Mouse (Mus musculus) thymus, adult 2 months (tissue): ENCODE measurements around the gene Plekhf1. TPM values are rescaled to one million over a fixed set of nuclear protein-coding genes. Genes with fewer than 3 reads are reported as not detected.

Source experiments
- DNase-seq: peaks from one replicate; pipeline ENCODE4 v3.0.0; 2021
- H3K27ac ChIP-seq: fragments of 200-500 bp; 2 replicates; pipeline ENCODE4 v1.5.1; 2012; ENCODE audit warnings: low read length, control low read depth; ENCODE audit not compliant: control insufficient read depth, insufficient read depth
- H3K27me3 ChIP-seq: fragments of 200-500 bp; 2 replicates; pipeline ENCODE4 v1.6.1; 2012; ENCODE audit warnings: mild to moderate bottlenecking, low read length, moderate library complexity, mixed read lengths; ENCODE audit not compliant: control insufficient read depth, insufficient read depth
- H3K36me3 ChIP-seq: fragments of 200-500 bp; 2 replicates; pipeline ENCODE4 v1.6.1; 2012; ENCODE audit warnings: mild to moderate bottlenecking, low read length, moderate library complexity; ENCODE audit not compliant: control insufficient read depth, insufficient read depth
- H3K4me1 ChIP-seq: fragments of 200-500 bp; replicated peaks from 2 replicates; pipeline ENCODE4 v1.6.1; 2012; ENCODE audit warnings: low read length; ENCODE audit not compliant: control insufficient read depth, insufficient read depth
- H3K4me3 ChIP-seq: fragments of 200-500 bp; 2 replicates; pipeline ENCODE4 v1.5.1; 2012; ENCODE audit warnings: mild to moderate bottlenecking, low read length, control low read depth, moderate library complexity; ENCODE audit not compliant: control insufficient read depth, insufficient read depth
- CTCF ChIP-seq: fragments of 200-500 bp; IDR thresholded peaks from 2 replicates; pipeline ENCODE4 v1.5.1; 2012; ENCODE audit warnings: mild to moderate bottlenecking, control low read depth, low read length, moderate library complexity, borderline replicate concordance; ENCODE audit not compliant: control insufficient read depth, poor library complexity, insufficient read depth; ENCODE audit errors: extremely low read depth
- POLR2A ChIP-seq: fragments of 200-500 bp; IDR thresholded peaks from 2 replicates; pipeline ENCODE4 v1.6.1; 2012; ENCODE audit warnings: mild to moderate bottlenecking, low read length, control low read depth, moderate library complexity; ENCODE audit not compliant: control insufficient read depth, poor library complexity, insufficient read depth; ENCODE audit errors: extremely low read depth
- WGBS: fragments of 180-500 bp; shearing (Covaris S2); methylation state at CpG from one replicate; pipeline ENCODE4 v1.1.7; 2018; 5-methylcytosine and 5-hydroxymethylcytosine counted together
- polyA plus RNA-seq: library from polyadenylated mRNA; depleted of rRNA; stranded (reverse); fragments of >200 nt; gene quantifications from 2 replicates; pipeline ENCODE4 v1.2.3, GENCODE M21; 2012; rRNA removed

Gene Plekhf1
- 5.8 and 6.2 TPM in 2 replicates for polyA plus RNA-seq

GRCm38 (mm10) chr7:38227900-38228298, at the start of gene Plekhf1:
Plekhf1 (minus strand) TSS chr7:38228016.
- peak within 1 kb of the TSS; percentile 45 for H3K27ac ChIP-seq
- H3K36me3 ChIP-seq, result no peaks in the 10 kb centered on the region
- WGBS, result 2% methylated on average over 36 of the region's 36 CpGs
- TF ChIP-seq CTCF (0 out of 2 replicates have a peak, but pooled peaks have one; percentile 45), POLR2A (peak; percentile 51)
- peak within 1 kb of the TSS; percentile 73 for H3K4me3 ChIP-seq
- H3K4me1 ChIP-seq, result peaks cover 32% of the 10 kb centered on the region
- no peaks in the 10 kb centered on the region for H3K27me3 ChIP-seq
- DNase-seq, result peak; percentile 87

GRCm38 (mm10) chr7:38272551-38272950, 44.7 kb upstream of the Plekhf1 start:
- H3K36me3 ChIP-seq, result peaks cover under 1% of the 10 kb centered on the region; the same call in 1 of the 2 replicates
- no peaks in the 10 kb centered on the region for H3K27me3 ChIP-seq
- H3K4me3 ChIP-seq, result no peak overlapping the region
- no peak for DNase-seq
- TF ChIP-seq CTCF, result no peak
- TF ChIP-seq POLR2A, result no peak
- no peak overlapping the region for H3K27ac ChIP-seq
- peaks cover 8% of the 10 kb centered on the region for H3K4me1 ChIP-seq

- no peak overlapping the region for H3K4me3 ChIP-seq
- H3K27ac ChIP-seq, result no peak overlapping the region
- 7% methylated on average over 4 of the region's 4 CpGs for WGBS
- no peak for DNase-seq
- H3K36me3 ChIP-seq, result peaks cover 5% of the 10 kb centered on the region; the same call in 1 of the 2 replicates
- no peak for TF ChIP-seq CTCF
- peaks cover 8% of the 10 kb centered on the region for H3K4me1 ChIP-seq
- no peaks in the 10 kb centered on the region for H3K27me3 ChIP-seq
Measured at GRCm38 (mm10) chr7:38271859-38272258, 44.0 kb upstream of the Plekhf1 start.

- Histone ChIP-seq H3K27me3 (no peaks in the 10 kb centered on the region), H3K36me3 (peaks cover 5% of the 10 kb centered on the region; the same call in 1 of the 2 replicates), H3K4me3 (peak overlapping the region; percentile 99), H3K27ac (no peak overlapping the region), H3K4me1 (peaks cover 8% of the 10 kb centered on the region)
- 1% methylated on average over 11 of the region's 11 CpGs for WGBS
- TF ChIP-seq POLR2A (no peak), CTCF (no peak)
- DNase-seq, result no peak
Measured at GRCm38 (mm10) chr7:38271511-38271811, 43.6 kb upstream of the Plekhf1 start.

- no peak within 1 kb of the TSS for H3K27ac ChIP-seq
- H3K4me3 ChIP-seq, result peak within 1 kb of the TSS; percentile 99
- under 1% methylated on average over 38 of the region's 38 CpGs for WGBS
- H3K36me3 ChIP-seq, result peaks cover 5% of the 10 kb centered on the region
- DNase-seq, result peak; percentile 88
- H3K27me3 ChIP-seq, result no peaks in the 10 kb centered on the region
- peaks cover 8% of the 10 kb centered on the region for H3K4me1 ChIP-seq
- TF ChIP-seq CTCF, result no peak
- peak; percentile 61; the same call in 1 of the 2 replicates for TF ChIP-seq POLR2A
Measured at GRCm38 (mm10) chr7:38270703-38271510, 43.1 kb upstream of the Plekhf1 start, which contains the start of gene Pop4. Pop4 (minus strand) TSS chr7:38271423.

GRCm38 (mm10) chr7:38267006-38267680, 39.3 kb upstream of the Plekhf1 start:
- Histone ChIP-seq H3K4me1 (peaks cover 8% of the 10 kb centered on the region), H3K27me3 (no peaks in the 10 kb centered on the region), H3K27ac (no peak overlapping the region), H3K4me3 (no peak overlapping the region), H3K36me3 (peaks cover 39% of the 10 kb centered on the region)
- TF ChIP-seq POLR2A (no peak), CTCF (no peak)
- WGBS, result 98% methylated on average over 8 of the region's 8 CpGs
- DNase-seq, result peak; percentile 47

GRCm38 (mm10) chr7:38262406-38262805, 34.6 kb upstream of the Plekhf1 start:
- DNase-seq, result no peak
- TF ChIP-seq CTCF (no peak), POLR2A (no peak)
- Histone ChIP-seq H3K36me3 (peaks cover 47% of the 10 kb centered on the region), H3K27ac (no peak overlapping the region), H3K4me3 (no peak overlapping the region), H3K4me1 (no peaks in the 10 kb centered on the region), H3K27me3 (no peaks in the 10 kb centered on the region)
- 96% methylated on average over 5 of the region's 5 CpGs for WGBS
